8 mouse cellular contexts compared by ENCODE assay signal in genomic region chr1:91457698-91458097, GRCm38 (mm10). TPM values are rescaled to one million over a fixed set of nuclear protein-coding genes. Genes with fewer than 3 reads are reported as not detected.
DNase-seq lines count a peak whose midpoint lies in the region; ATAC-seq lines count a peak whose summit lies in the region.

No protein-coding gene starts in this region.

- H3K4me3 ChIP-seq in heart, embryonic 11.5 days (ENCODE audit: low read depth, low read length), result no peak overlapping the region
- no peak overlapping the region for H3K4me3 ChIP-seq in neural tube, embryonic 14.5 days (ENCODE audit: low read depth, low read length)

- no peaks in the 10 kb centered on the region for H3K36me3 ChIP-seq in heart, embryonic 11.5 days (ENCODE audit: control insufficient read depth, insufficient read depth, low read length)
- no peaks in the 10 kb centered on the region for H3K36me3 ChIP-seq in neural tube, embryonic 14.5 days (ENCODE audit: control insufficient read depth, insufficient read depth, low read length)

- H3K4me1 ChIP-seq in heart, embryonic 11.5 days (ENCODE audit: control insufficient read depth, insufficient read depth, low read length), result peaks cover 52% of the 10 kb centered on the region
- H3K4me1 ChIP-seq in neural tube, embryonic 14.5 days (ENCODE audit: control insufficient read depth, insufficient read depth, low read length), result peaks cover 20% of the 10 kb centered on the region

- no peaks in the 10 kb centered on the region for H3K9me3 ChIP-seq in heart, embryonic 11.5 days (replicated peaks; ENCODE audit: control insufficient read depth, low read length)
- H3K9me3 ChIP-seq in neural tube, embryonic 14.5 days (ENCODE audit: control insufficient read depth, low read length), result no peaks in the 10 kb centered on the region

- H3K27ac ChIP-seq in heart, embryonic 11.5 days (ENCODE audit: low read depth, low read length), result 0 out of 2 replicates have a peak overlapping the region, but pooled peaks have one; percentile 8
- H3K27ac ChIP-seq in neural tube, embryonic 14.5 days (ENCODE audit: low read depth, low read length), result peak overlapping the region; percentile 25; the same call in 1 of the 2 replicates

- no peaks in the 10 kb centered on the region for H3K27me3 ChIP-seq in heart, embryonic 11.5 days (ENCODE audit: control insufficient read depth, insufficient read depth, low read length)
- no peaks in the 10 kb centered on the region for H3K27me3 ChIP-seq in neural tube, embryonic 14.5 days (ENCODE audit: control insufficient read depth, insufficient read depth, low read length)

- 68% methylated on average over 5 of the region's 5 CpGs for WGBS in heart, embryonic 11.5 days (ENCODE audit: insufficient replicate concordance)
- WGBS in neural tube, embryonic 14.5 days, result 56% methylated on average over 5 of the region's 5 CpGs

- H3K9ac ChIP-seq in heart, embryonic 11.5 days (ENCODE audit: low read depth, low read length), result no peak overlapping the region
- no peak overlapping the region for H3K9ac ChIP-seq in neural tube, embryonic 14.5 days (replicated peaks; ENCODE audit: low read depth, low read length)

- H3K4me2 ChIP-seq in heart, embryonic 11.5 days, result no peak overlapping the region; the same call in 1 of the 2 replicates
- H3K4me2 ChIP-seq in neural tube, embryonic 14.5 days (ENCODE audit: low read depth, low read length), result no peak overlapping the region

- no peak for ATAC-seq in heart, embryonic 11.5 days (replicated peaks; ENCODE audit: insufficient number of reproducible peaks, low FRiP score, low TSS enrichment)
- no peak for ATAC-seq in neural tube, embryonic 14.5 days (ENCODE audit: low read depth)

- intact Hi-C loops in left cerebral cortex, postnatal 25 days (cut with DNase I), result no loop called here

- no peak for DNase-seq in heart, adult 8-10 months (ENCODE audit: low spot score)
- peak; percentile 58 for DNase-seq in adipocyte (ENCODE audit: low spot score)
- DNase-seq in frontal cortex, postnatal 14 days (ENCODE audit: low spot score in 2 of 2), result peak; percentile 53
- peak; percentile 67 to 94 for DNase-seq in left cerebral cortex, postnatal 25 days (ENCODE audit: low spot score in 2 of 2)
- no peak for DNase-seq in ovary, adult 18-20 months (ENCODE audit: low spot score)
- DNase-seq in cerebellum, postnatal 14 days, result no peak

RNA-seq across cellular contexts. Expression of gene Per2, which starts 1.4 kb away (rescaled TPM):
- polyA plus RNA-seq in heart, embryonic 11.5 days (2014; fragmentation: Nextera tagmentation; extraction: Ambion mirVana), result 2.8 and 4.5 TPM in 2 replicates
- total RNA-seq in heart, adult 8-10 months (2022), result 10 to 100 TPM in 3 of 4 experiments, 1 to 10 TPM in 1; 8.3 to 15.0 (median 13.5) TPM
- 10 to 100 TPM; 25.3 to 30.0 TPM for total RNA-seq in left cerebral cortex, postnatal 25 days (2021)
- 3.7 and 7.5 TPM in 2 replicates for polyA plus RNA-seq in neural tube, embryonic 14.5 days (2014; fragmentation: Nextera tagmentation; extraction: Ambion mirVana)

RNA-seq across cellular contexts. Expression of gene Traf3ip1, which starts 36.7 kb away (rescaled TPM):
- 2.6 and 4.3 TPM in 2 replicates for polyA plus RNA-seq in heart, embryonic 11.5 days (2014; fragmentation: Nextera tagmentation; extraction: Ambion mirVana)
- 1 to 10 TPM; 4.2 to 5.4 (median 4.9) TPM for total RNA-seq in heart, adult 8-10 months (2022)
- total RNA-seq in left cerebral cortex, postnatal 25 days (2021), result 10 to 100 TPM; 15.5 to 15.8 TPM
- polyA plus RNA-seq in neural tube, embryonic 14.5 days (2014; fragmentation: Nextera tagmentation; extraction: Ambion mirVana), result 7.7 and 8.7 TPM in 2 replicates

RNA-seq across cellular contexts. Expression of gene Hes6, which starts 43.9 kb away (rescaled TPM):
- polyA plus RNA-seq in heart, embryonic 11.5 days (2014; fragmentation: Nextera tagmentation; extraction: Ambion mirVana), result 55.2 and 55.7 TPM in 2 replicates
- total RNA-seq in heart, adult 8-10 months (2022), result 10 to 100 TPM; 18.6 to 20.4 (median 20.0) TPM
- total RNA-seq in left cerebral cortex, postnatal 25 days (2021), result 10 to 100 TPM; 12.4 to 13.1 TPM
- polyA plus RNA-seq in neural tube, embryonic 14.5 days (2014; fragmentation: Nextera tagmentation; extraction: Ambion mirVana), result 100 and 101 TPM in 2 replicates

RNA-seq across cellular contexts. Expression of gene Ilkap, which starts 59.1 kb away (rescaled TPM):
- polyA plus RNA-seq in heart, embryonic 11.5 days (2014; fragmentation: Nextera tagmentation; extraction: Ambion mirVana), result 110 and 122 TPM in 2 replicates
- total RNA-seq in heart, adult 8-10 months (2022), result 10 to 100 TPM; 41.5 to 53.3 (median 44.4) TPM
- total RNA-seq in left cerebral cortex, postnatal 25 days (2021), result 10 to 100 TPM; 59.7 to 61.7 TPM
- polyA plus RNA-seq in neural tube, embryonic 14.5 days (2014; fragmentation: Nextera tagmentation; extraction: Ambion mirVana), result 145 and 150 TPM in 2 replicates

Comparison
In these comparisons a context has a peak if more than half of its experiments do, and no peak if none do; other contexts are left out.
1. DNase-seq: peak in adipocyte (single experiment), frontal cortex, postnatal 14 days (2 of 2) and left cerebral cortex, postnatal 25 days (2 of 2); none in heart, adult 8-10 months (single experiment), ovary, adult 18-20 months (single experiment) and cerebellum, postnatal 14 days (0 of 2).